Mouse (Mus musculus) Patski (cell line): ENCODE results near the gene Pard3. TPM values are rescaled to one million over a fixed set of nuclear protein-coding genes. Genes with fewer than 3 reads are reported as not detected.

ENCODE experiments used
- ATAC-seq: fragments of 100-300 bp; one replicate; pipeline ENCODE4 v1.8.0; 2021
- CTCF ChIA-PET: fragments of 350-600 bp; sonication (Branson Sonifier 250); formaldehyde crosslinking; loops from one replicate; lab custom pipeline; 2022; ENCODE audit warnings: inconsistent platforms; lab: Charles Lee
- POLR2A ChIA-PET: fragments of 350-600 bp; sonication (Branson Sonifier 250); formaldehyde crosslinking; loops from one replicate; lab custom pipeline; 2022; ENCODE audit warnings: antibody characterized with exemption, inconsistent platforms; lab: Charles Lee
- DNase-seq: peaks from one replicate; pipeline ENCODE4 v3.0.0-alpha.2; 2011; ENCODE audit warnings: low read depth, low spot score
- H3K27me3 ChIP-seq: fragments of 371-371 bp; one replicate; pipeline ENCODE4 v1.5.1; 2021
- CTCF ChIP-seq: fragments of 100-300 bp; IDR thresholded peaks from one replicate; pipeline ENCODE4 v1.5.1; 2021
- in situ Hi-C: fragments of 300-500 bp; cut with MboI; formaldehyde crosslinking; loops from 3 replicates; pipeline ENCODE4 v1.11.1; 2018; ENCODE audit warnings: low pct_unique_long_range_greater_than_20kb, mixed read lengths
- polyA plus RNA-seq: library from polyadenylated mRNA; unstranded; gene quantifications from one replicate; pipeline ENCODE4 v1.2.3, GENCODE M21; 2021

Pard3 gene
- polyA plus RNA-seq, 1 experiment from 2014 or later, result 36.8 TPM

DNA sequence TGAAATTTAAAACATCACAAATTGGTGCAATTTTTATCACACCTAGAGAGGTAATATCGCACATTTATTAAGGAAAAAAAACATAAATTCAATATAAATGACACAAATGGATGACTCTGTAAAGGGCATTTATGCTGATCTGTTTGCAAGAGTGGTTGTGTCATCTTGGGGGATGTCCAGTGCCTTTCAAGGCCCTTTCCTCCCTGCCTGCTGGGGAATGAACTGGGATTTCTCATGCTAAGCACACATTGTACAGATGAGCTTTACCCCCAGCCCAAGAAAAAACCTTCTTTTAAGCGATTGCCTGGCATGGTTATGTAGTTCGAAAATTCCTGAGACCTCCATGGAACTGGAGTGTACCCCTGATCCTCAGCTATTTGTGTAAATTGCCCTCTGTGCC, 280.7 kb downstream of the Pard3 start:
- ChIA-PET CTCF (interaction anchor here (1.4 to 1.5 kb wide), 2 partner anchors 8 to 28 kb away, joined by 3 read pairs; no protein-coding TSS in a partner anchor), POLR2A (no interaction called here)
- no peak for TF ChIP-seq CTCF
- ATAC-seq (no peak), DNase-seq (no peak)
- H3K27me3 ChIP-seq, result no peaks in the 10 kb centered on the region
- in situ Hi-C loops, result no loop called here

GRCm38 (mm10) chr8:127345912-127346423, 282.3 kb downstream of the Pard3 start:
- CTCF ChIA-PET, result interaction anchor here (1.2 to 1.5 kb wide), 3 partner anchors 29 to 167 kb away, joined by 3 to 5 read pairs (median 3); no protein-coding TSS in a partner anchor
- DNase-seq (no peak), ATAC-seq (no peak)
- TF ChIP-seq CTCF, result no peak
- POLR2A ChIA-PET, result interaction anchor here (1.2 to 1.3 kb wide), 2 partner anchors 9 to 12 kb away, joined by 3 to 5 read pairs; no protein-coding TSS in a partner anchor
- H3K27me3 ChIP-seq, result no peaks in the 10 kb centered on the region
- in situ Hi-C loops, result no loop called here

- DNase-seq (no peak), ATAC-seq (no peak)
- in situ Hi-C loops, result no loop called here
- ChIA-PET CTCF (no interaction called here), POLR2A (no interaction called here)
- H3K27me3 ChIP-seq, result no peaks in the 10 kb centered on the region
- TF ChIP-seq CTCF, result no peak
Observed at GRCm38 (mm10) chr8:127347890-127348495, 284.3 kb downstream of the Pard3 start.

GRCm38 (mm10) chr8:127361796-127362195, 298.1 kb downstream of the Pard3 start:
- no peak for TF ChIP-seq CTCF
- ChIA-PET CTCF (interaction anchor here (1.2 to 1.9 kb wide), 2 partner anchors 9 to 11 kb away, joined by 3 to 5 read pairs; no protein-coding TSS in a partner anchor), POLR2A (interaction anchor here (0.6 kb wide), 1 partner anchor 12 kb away, joined by 4 read pairs; no protein-coding TSS in a partner anchor)
- DNase-seq, result no peak
- ATAC-seq, result no peak
- H3K27me3 ChIP-seq, result no peaks in the 10 kb centered on the region
- in situ Hi-C loops, result no loop called here

DNA sequence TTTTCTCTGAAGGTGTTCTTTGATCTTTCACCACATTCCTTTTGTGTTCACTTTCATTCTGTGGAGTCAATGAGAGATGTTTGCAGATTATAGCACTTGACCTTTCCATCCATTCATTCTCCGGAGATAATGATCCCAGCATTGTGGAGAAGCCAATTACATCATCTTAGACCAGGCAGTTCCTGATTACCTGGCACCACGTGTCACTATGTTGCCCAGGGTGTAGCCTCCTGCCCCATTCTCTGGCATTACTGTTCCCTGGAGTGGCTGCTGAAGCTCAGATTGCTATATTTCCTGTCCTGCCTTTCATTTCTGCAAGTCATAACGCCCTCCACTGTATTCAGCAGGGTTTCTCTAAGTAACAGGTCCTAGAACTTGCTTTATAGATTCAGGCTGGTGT, 304.7 kb downstream of the Pard3 start:
- in situ Hi-C loops, result no loop called here

DNA sequence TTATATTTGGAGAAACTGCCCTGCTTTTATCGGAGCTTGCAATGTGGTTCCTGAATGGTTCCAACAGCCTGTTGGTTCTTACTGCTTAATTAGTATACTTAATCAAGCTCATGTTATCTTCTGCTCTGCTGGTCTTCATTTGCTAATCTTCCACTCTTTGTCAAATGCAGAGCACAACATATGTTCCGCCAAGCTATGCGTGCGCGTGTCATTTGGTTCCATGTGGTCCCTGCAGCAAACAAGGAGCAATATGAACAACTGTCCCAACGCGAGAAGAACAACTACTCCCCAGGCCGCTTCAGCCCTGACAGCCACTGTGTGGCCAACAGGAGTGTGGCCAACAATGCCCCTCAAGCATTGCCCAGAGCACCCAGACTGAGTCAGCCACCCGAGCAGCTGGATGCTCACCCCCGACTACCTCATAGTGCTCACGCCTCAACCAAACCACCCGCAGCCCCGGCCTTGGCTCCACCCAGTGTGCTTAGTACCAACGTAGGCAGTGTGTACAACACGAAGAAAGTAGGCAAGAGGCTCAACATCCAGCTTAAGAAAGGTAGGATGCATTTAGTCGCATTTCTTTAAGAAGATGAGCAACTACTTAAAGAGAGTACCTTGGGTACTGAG, 307.7 kb downstream of the Pard3 start:
- CTCF ChIA-PET, result interaction anchor here (1.3 kb wide), 1 partner anchor 10 kb away, joined by 3 read pairs; no protein-coding TSS in a partner anchor
- ATAC-seq (no peak), DNase-seq (no peak)
- no peak for TF ChIP-seq CTCF
- POLR2A ChIA-PET, result no interaction called here
- in situ Hi-C loops, result no loop called here
- no peaks in the 10 kb centered on the region for H3K27me3 ChIP-seq

More for the DNA sequence above, 304.7 kb downstream of the Pard3 start:
- DNase-seq (no peak), ATAC-seq (no peak)
- POLR2A ChIA-PET, result no interaction called here
- no peak for TF ChIP-seq CTCF
- CTCF ChIA-PET, result no interaction called here
- H3K27me3 ChIP-seq, result no peaks in the 10 kb centered on the region

GRCm38 (mm10) chr8:127377775-127378174, 314.1 kb downstream of the Pard3 start:
- no peak for TF ChIP-seq CTCF
- ATAC-seq, result no peak
- POLR2A ChIA-PET, result interaction anchor here (1.7 kb wide), 1 partner anchor 9 kb away, joined by 3 read pairs; no protein-coding TSS in a partner anchor
- in situ Hi-C loops, result no loop called here
- DNase-seq, result no peak
- no peaks in the 10 kb centered on the region for H3K27me3 ChIP-seq
- CTCF ChIA-PET, result interaction anchor here (1.0 to 1.2 kb wide), 2 partner anchors 12 to 15 kb away, joined by 3 to 4 read pairs; no protein-coding TSS in a partner anchor

GRCm38 (mm10) chr8:127378994-127379858, 315.5 kb downstream of the Pard3 start:
- in situ Hi-C loops, result no loop called here
- CTCF ChIA-PET, result no interaction called here
- DNase-seq, result no peak

GRCm38 (mm10) chr8:127381259-127381658, 317.6 kb downstream of the Pard3 start:
- no peaks in the 10 kb centered on the region for H3K27me3 ChIP-seq
- ATAC-seq (no peak), DNase-seq (no peak)
- CTCF ChIA-PET, result no interaction called here
- in situ Hi-C loops, result no loop called here
- no peak for TF ChIP-seq CTCF
- POLR2A ChIA-PET, result no interaction called here

More at GRCm38 (mm10) chr8:127378994-127379858, 315.5 kb downstream of the Pard3 start:
- H3K27me3 ChIP-seq, result no peaks in the 10 kb centered on the region
- POLR2A ChIA-PET, result interaction anchor here (1.7 kb wide), 1 partner anchor 10 kb away, joined by 3 read pairs; no protein-coding TSS in a partner anchor
- ATAC-seq, result no peak
- TF ChIP-seq CTCF, result no peak

- no peak for TF ChIP-seq CTCF
- ChIA-PET POLR2A (interaction anchor here (0.5 kb wide), 1 partner anchor 326 kb away, joined by 3 read pairs; no protein-coding TSS in a partner anchor), CTCF (no interaction called here)
- no peaks in the 10 kb centered on the region for H3K27me3 ChIP-seq
- DNase-seq, result no peak
- in situ Hi-C loops, result no loop called here
- no peak for ATAC-seq
Observed at GRCm38 (mm10) chr8:127392700-127393099, 329.0 kb downstream of the Pard3 start.
